Mouse (Mus musculus) MEL (cell line): ENCODE results near the gene Plekhg2.

Experiments
- CHD2 ChIP-seq: IDR thresholded peaks from 2 replicates; pipeline ENCODE4 v1.6.1; 2011; ENCODE audit warnings: low read length, improper control_type of control experiment
- CTCF ChIP-seq, 3 experiments: IDR thresholded peaks in 2 of 3; conservative IDR thresholded peaks in 1 of 3; 2 replicates each; pipeline ENCODE4 v1.5.1; 2011 to 2012; ENCODE audit warnings: low read length in 3 of 3, low read depth in 2 of 3, mild to moderate bottlenecking in 2 of 3, improper control_type of control experiment in 1 of 3, inconsistent platforms in 1 of 3, mixed read lengths in 1 of 3, moderate library complexity in 1 of 3; ENCODE audit not compliant: control insufficient read depth in 1 of 3, insufficient read depth in 1 of 3, poor library complexity in 1 of 3, severe bottlenecking in 1 of 3
- E2F4 ChIP-seq: IDR thresholded peaks from 2 replicates; pipeline ENCODE4 v1.6.1; 2011; ENCODE audit warnings: low read depth, low read length, improper control_type of control experiment, borderline replicate concordance
- JUND ChIP-seq: IDR thresholded peaks from 2 replicates; pipeline ENCODE4 v1.6.1; 2011; ENCODE audit warnings: low read depth, mild to moderate bottlenecking, improper control_type of control experiment, low read length
- KAT2A ChIP-seq: conservative IDR thresholded peaks from 2 replicates; pipeline ENCODE4 v1.6.1; 2012; ENCODE audit warnings: low read depth, low read length, improper control_type of control experiment, inconsistent platforms
- MAFK ChIP-seq: IDR thresholded peaks from 2 replicates; pipeline ENCODE4 v1.6.1; 2011; ENCODE audit warnings: low read depth, mild to moderate bottlenecking, low read length, improper control_type of control experiment, borderline replicate concordance
- MYB ChIP-seq: IDR thresholded peaks from 2 replicates; pipeline ENCODE4 v1.6.1; 2011; ENCODE audit warnings: mild to moderate bottlenecking, low read depth, low read length, improper control_type of control experiment
- NELFE ChIP-seq: IDR thresholded peaks from 2 replicates; pipeline ENCODE4 v1.6.1; 2011; ENCODE audit warnings: low read depth, low read length, improper control_type of control experiment
- POLR2A ChIP-seq, 2 experiments: IDR thresholded peaks; 2 replicates each; pipeline ENCODE4 v1.6.1; 2011 to 2012; ENCODE audit warnings: low read length in 2 of 2, mild to moderate bottlenecking in 2 of 2, control low read depth in 1 of 2, improper control_type of control experiment in 1 of 2, low read depth in 1 of 2, moderate library complexity in 1 of 2; ENCODE audit not compliant: control insufficient read depth in 1 of 2, insufficient read depth in 1 of 2, poor library complexity in 1 of 2
- TAL1 ChIP-seq: IDR thresholded peaks from 2 replicates; pipeline ENCODE4 v1.6.1; 2012; ENCODE audit warnings: mild to moderate bottlenecking, inconsistent platforms, low read length, moderate library complexity, mixed read lengths
- TBP ChIP-seq: IDR thresholded peaks from 2 replicates; pipeline ENCODE4 v1.8.0; 2011; ENCODE audit warnings: low read depth, low read length, improper control_type of control experiment
- UBTF ChIP-seq: IDR thresholded peaks from 2 replicates; pipeline ENCODE4 v1.6.1; 2012; ENCODE audit warnings: low read depth, mild to moderate bottlenecking, inconsistent platforms, low read length, improper control_type of control experiment, moderate library complexity, borderline replicate concordance; ENCODE audit not compliant: insufficient read depth
- USF1 ChIP-seq: IDR thresholded peaks from 2 replicates; pipeline ENCODE4 v1.6.1; 2014; ENCODE audit warnings: low read depth, mild to moderate bottlenecking, inconsistent platforms, low read length, improper control_type of control experiment, moderate library complexity
- ZKSCAN1 ChIP-seq: IDR thresholded peaks from 2 replicates; pipeline ENCODE4 v1.6.1; 2012; ENCODE audit warnings: low read depth, mild to moderate bottlenecking, inconsistent platforms, low read length, improper control_type of control experiment, moderate library complexity

GRCm38 (mm10) chr7:28362441-28363060 is 9.8 kb downstream of the Plekhg2 start:
- no peak for TF ChIP-seq KAT2A
- no peak for TF ChIP-seq E2F4
- no peak for TF ChIP-seq CTCF (IDR thresholded peaks at IDR 0.05 in 2 of 3, conservative IDR thresholded peaks at IDR 0.05 in 1 of 3; ENCODE audit: control insufficient read depth in 1 of 3, insufficient read depth in 1 of 3, low read depth in 2 of 3, low read length in 3 of 3, poor library complexity in 1 of 3, severe bottlenecking in 1 of 3)
- no peak for TF ChIP-seq USF1
- no peak for TF ChIP-seq MYB
- no peak for TF ChIP-seq TAL1
- no peak for TF ChIP-seq ZKSCAN1
- TF ChIP-seq CHD2, result no peak
- no peak for TF ChIP-seq NELFE
- TF ChIP-seq MAFK, result no peak
- TF ChIP-seq POLR2A (IDR thresholded peaks at IDR 0.05; ENCODE audit: control insufficient read depth in 1 of 2, insufficient read depth in 1 of 2, low read depth in 1 of 2, low read length in 2 of 2, poor library complexity in 1 of 2), result no peak
- TF ChIP-seq UBTF, result no peak
- TF ChIP-seq JUND, result no peak
- TF ChIP-seq TBP, result no peak
